Mouse (Mus musculus): ENCODE results near the gene Cacng1. TPM values are rescaled to one million over a fixed set of nuclear protein-coding genes. Genes with fewer than 3 reads are reported as not detected.

Gene Cacng1
- polyA plus RNA-seq, 1 experiment from 2014 or later, result 0.81 TPM

- DNase-seq (no peak), ATAC-seq (no peak)
- no peak overlapping the region for H3K4me2 ChIP-seq (ENCODE audit: low read depth, low read length)
- H3K9ac ChIP-seq (replicated peaks), result no peak overlapping the region
- WGBS (ENCODE audit: insufficient replicate concordance), result 85% methylated on average over 5 of the region's 5 CpGs
- no peaks in the 10 kb centered on the region for H3K36me3 ChIP-seq (replicated peaks; ENCODE audit: insufficient read depth, low read length)
- H3K4me1 ChIP-seq (ENCODE audit: insufficient read depth), result no peaks in the 10 kb centered on the region
- H3K9me3 ChIP-seq (ENCODE audit: low read length), result no peaks in the 10 kb centered on the region
- TF ChIP-seq CTCF (IDR thresholded peaks at IDR 0.05; ENCODE audit: low read depth), result no peak
- TF ChIP-seq EP300 (IDR thresholded peaks at IDR 0.05; ENCODE audit: low read depth), result no peak
- H3K4me3 ChIP-seq (ENCODE audit: low read depth, low read length), result no peak overlapping the region
- no peak overlapping the region for H3K27ac ChIP-seq (ENCODE audit: low read depth)
- no peaks in the 10 kb centered on the region for H3K27me3 ChIP-seq (ENCODE audit: insufficient read depth, low read length)
Observed at GRCm38 (mm10) chr11:107748243-107749035, 32.1 kb upstream of the Cacng1 start.

DNA sequence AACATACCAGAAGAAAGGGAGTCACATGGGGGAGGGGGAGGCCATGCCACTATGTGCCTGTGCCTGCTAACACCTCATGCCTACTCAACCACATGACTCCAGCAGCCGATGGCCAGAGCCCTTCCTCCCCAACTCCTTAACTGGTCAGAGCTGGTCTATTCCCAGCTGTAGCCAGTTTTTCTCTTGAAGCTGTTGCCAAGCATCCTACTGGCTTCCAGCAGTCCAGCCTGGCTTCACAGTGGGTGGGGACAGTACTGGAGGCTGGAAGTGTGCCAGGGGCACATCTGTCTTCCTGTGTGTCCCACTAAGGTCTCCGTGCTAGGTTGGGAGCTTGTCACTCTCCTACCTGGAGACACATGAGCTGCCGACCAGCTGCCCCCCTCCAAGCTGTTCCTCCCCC, 26.8 kb upstream of the Cacng1 start:
- WGBS (ENCODE audit: insufficient replicate concordance), result 77% methylated on average over 3 of the region's 3 CpGs
- H3K9ac ChIP-seq (replicated peaks), result no peak overlapping the region
- no peaks in the 10 kb centered on the region for H3K4me1 ChIP-seq (ENCODE audit: insufficient read depth)
- H3K9me3 ChIP-seq (ENCODE audit: low read length), result no peaks in the 10 kb centered on the region
- H3K4me2 ChIP-seq (ENCODE audit: low read depth, low read length), result no peak overlapping the region
- ATAC-seq (no peak), DNase-seq (no peak)
- H3K27me3 ChIP-seq (ENCODE audit: insufficient read depth, low read length), result no peaks in the 10 kb centered on the region
- no peak overlapping the region for H3K4me3 ChIP-seq (ENCODE audit: low read depth, low read length)
- H3K36me3 ChIP-seq (replicated peaks; ENCODE audit: insufficient read depth, low read length), result no peaks in the 10 kb centered on the region
- TF ChIP-seq EP300 (IDR thresholded peaks at IDR 0.05; ENCODE audit: low read depth) (no peak), CTCF (IDR thresholded peaks at IDR 0.05; ENCODE audit: low read depth) (no peak)
- no peak overlapping the region for H3K27ac ChIP-seq (ENCODE audit: low read depth)

DNA sequence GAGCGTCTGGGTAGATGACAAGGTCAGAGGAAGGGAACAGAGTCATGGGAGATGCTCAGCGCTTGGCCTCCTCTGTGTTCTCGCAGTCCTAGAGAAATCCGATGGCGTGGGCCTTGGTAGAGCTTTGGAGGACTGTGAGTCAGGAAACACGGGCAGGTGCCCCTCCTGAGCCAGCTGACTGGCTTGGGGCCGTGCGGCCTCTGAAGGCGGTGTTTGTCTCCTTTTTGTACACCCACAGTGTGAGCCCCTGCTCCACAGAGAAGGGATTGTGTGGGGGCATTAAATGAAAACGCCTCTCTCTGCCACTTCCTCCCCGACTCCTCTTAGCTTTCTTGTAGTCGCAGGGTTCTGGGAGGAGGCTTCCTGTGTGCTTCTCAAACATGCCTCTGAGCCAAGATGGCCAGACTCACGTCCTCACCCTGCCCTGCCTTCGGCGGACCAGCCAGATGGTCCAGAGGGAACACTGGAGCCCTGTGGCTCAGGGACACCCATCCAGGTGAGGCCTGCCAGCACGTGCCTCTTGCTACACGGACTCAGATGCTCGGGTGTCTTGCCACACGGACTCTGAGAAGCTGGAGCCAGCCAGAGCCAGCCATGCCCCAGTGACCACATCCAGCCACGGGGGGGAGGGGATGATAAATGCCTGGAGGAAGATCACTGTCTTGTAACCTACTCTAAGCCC, 22.2 kb upstream of the Cacng1 start:
- Histone ChIP-seq H3K4me3 (ENCODE audit: low read depth, low read length) (no peak overlapping the region), H3K27ac (ENCODE audit: low read depth) (no peak overlapping the region), H3K4me1 (ENCODE audit: insufficient read depth) (no peaks in the 10 kb centered on the region), H3K9me3 (ENCODE audit: low read length) (no peaks in the 10 kb centered on the region), H3K4me2 (ENCODE audit: low read depth, low read length) (no peak overlapping the region), H3K9ac (replicated peaks) (no peak overlapping the region), H3K36me3 (replicated peaks; ENCODE audit: insufficient read depth, low read length) (no peaks in the 10 kb centered on the region), H3K27me3 (ENCODE audit: insufficient read depth, low read length) (no peaks in the 10 kb centered on the region)
- 70% methylated on average over 20 of the region's 20 CpGs for WGBS (ENCODE audit: insufficient replicate concordance)
- DNase-seq (no peak), ATAC-seq (no peak)
- TF ChIP-seq CTCF (IDR thresholded peaks at IDR 0.05; ENCODE audit: low read depth), result no peak
- no peak for TF ChIP-seq EP300 (IDR thresholded peaks at IDR 0.05; ENCODE audit: low read depth)

DNA sequence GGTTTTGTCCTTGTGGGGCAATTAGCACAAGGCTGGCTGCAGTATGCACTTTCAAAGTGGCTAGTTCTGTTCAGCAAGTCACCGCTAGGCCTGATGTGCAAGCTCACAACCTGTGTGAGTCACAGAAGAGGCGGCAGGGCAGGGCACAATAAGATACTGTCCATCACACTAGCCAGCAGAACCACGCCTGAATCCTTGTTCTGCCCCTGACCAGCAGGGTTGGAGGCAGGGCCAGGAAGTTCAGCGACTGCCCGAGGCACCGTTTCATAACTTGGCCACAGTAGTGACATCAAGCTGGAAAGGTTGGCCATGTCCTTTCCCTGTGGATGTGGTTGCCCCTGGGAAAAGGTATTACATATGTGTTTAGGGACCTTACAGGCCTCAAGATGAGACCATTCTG, 21.6 kb upstream of the Cacng1 start:
- 76% methylated on average over 6 of the region's 6 CpGs for WGBS (ENCODE audit: insufficient replicate concordance)
- Histone ChIP-seq H3K4me1 (ENCODE audit: insufficient read depth) (no peaks in the 10 kb centered on the region), H3K9ac (replicated peaks) (no peak overlapping the region), H3K9me3 (ENCODE audit: low read length) (no peaks in the 10 kb centered on the region), H3K4me2 (ENCODE audit: low read depth, low read length) (no peak overlapping the region), H3K4me3 (ENCODE audit: low read depth, low read length) (no peak overlapping the region), H3K27ac (ENCODE audit: low read depth) (no peak overlapping the region), H3K36me3 (replicated peaks; ENCODE audit: insufficient read depth, low read length) (no peaks in the 10 kb centered on the region), H3K27me3 (ENCODE audit: insufficient read depth, low read length) (no peaks in the 10 kb centered on the region)
- no peak for ATAC-seq
- no peak for TF ChIP-seq CTCF (IDR thresholded peaks at IDR 0.05; ENCODE audit: low read depth)
- no peak for TF ChIP-seq EP300 (IDR thresholded peaks at IDR 0.05; ENCODE audit: low read depth)
- DNase-seq, result no peak

DNA sequence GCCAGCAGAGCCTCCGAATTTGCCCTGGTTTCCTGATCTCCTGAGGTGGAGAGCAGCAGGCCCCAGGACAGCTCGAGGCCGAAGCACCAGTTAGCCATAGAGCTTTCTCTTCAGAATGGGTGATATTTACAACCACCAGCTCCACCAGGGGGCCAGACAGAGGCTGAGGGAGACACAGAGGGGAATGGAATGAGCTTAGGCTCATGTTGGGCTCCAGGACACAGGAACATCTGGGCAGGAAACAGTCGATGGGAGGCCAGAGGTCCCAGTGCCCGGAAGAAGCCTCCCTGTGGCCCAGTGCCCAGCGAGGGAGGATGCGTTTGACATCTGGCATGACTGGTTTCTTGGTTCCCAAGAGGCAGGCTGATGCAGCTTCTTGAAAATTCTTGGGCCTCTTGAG, 17.8 kb upstream of the Cacng1 start:
- 58% methylated on average over 7 of the region's 7 CpGs for WGBS (ENCODE audit: insufficient replicate concordance)
- Histone ChIP-seq H3K4me2 (ENCODE audit: low read depth, low read length) (no peak overlapping the region), H3K9me3 (ENCODE audit: low read length) (no peaks in the 10 kb centered on the region), H3K36me3 (replicated peaks; ENCODE audit: insufficient read depth, low read length) (no peaks in the 10 kb centered on the region), H3K9ac (replicated peaks) (no peak overlapping the region), H3K4me3 (ENCODE audit: low read depth, low read length) (no peak overlapping the region), H3K27me3 (ENCODE audit: insufficient read depth, low read length) (no peaks in the 10 kb centered on the region), H3K4me1 (ENCODE audit: insufficient read depth) (no peaks in the 10 kb centered on the region), H3K27ac (ENCODE audit: low read depth) (no peak overlapping the region)
- TF ChIP-seq CTCF (IDR thresholded peaks at IDR 0.05; ENCODE audit: low read depth) (no peak; the same call in 1 of the 2 replicates), EP300 (IDR thresholded peaks at IDR 0.05; ENCODE audit: low read depth) (no peak)
- ATAC-seq, result no peak
- DNase-seq, result no peak

DNA sequence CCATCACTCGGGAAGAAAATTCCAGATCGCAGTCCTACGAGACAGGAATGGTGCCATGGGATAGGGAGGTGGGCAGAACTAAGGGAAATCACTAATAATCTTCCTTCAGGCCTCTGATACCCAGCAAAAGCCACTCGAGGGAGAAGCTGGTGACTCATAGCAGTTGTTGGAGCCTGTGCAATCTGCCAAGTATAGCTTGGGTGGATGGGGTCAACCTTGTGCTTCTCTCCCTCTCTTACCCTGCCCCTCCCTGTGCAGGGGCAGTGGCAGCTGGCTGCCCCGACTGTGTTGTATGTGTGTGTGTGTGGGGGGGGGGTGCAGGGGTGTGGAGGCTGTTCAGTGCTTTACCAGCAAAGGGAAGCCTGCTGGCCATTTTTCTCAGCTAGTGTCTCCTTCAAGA, 15.2 kb upstream of the Cacng1 start:
- H3K9me3 ChIP-seq (ENCODE audit: low read length), result no peaks in the 10 kb centered on the region
- H3K4me1 ChIP-seq (ENCODE audit: insufficient read depth), result no peaks in the 10 kb centered on the region
- H3K27me3 ChIP-seq (ENCODE audit: insufficient read depth, low read length), result no peaks in the 10 kb centered on the region
- 61% methylated on average over 5 of the region's 5 CpGs for WGBS (ENCODE audit: insufficient replicate concordance)
- no peak for ATAC-seq
- no peak for TF ChIP-seq EP300 (IDR thresholded peaks at IDR 0.05; ENCODE audit: low read depth)
- no peak for TF ChIP-seq CTCF (IDR thresholded peaks at IDR 0.05; ENCODE audit: low read depth)
- no peak overlapping the region for H3K27ac ChIP-seq (ENCODE audit: low read depth)
- no peaks in the 10 kb centered on the region for H3K36me3 ChIP-seq (replicated peaks; ENCODE audit: insufficient read depth, low read length)
- no peak for DNase-seq
- no peak overlapping the region for H3K4me2 ChIP-seq (ENCODE audit: low read depth, low read length)
- H3K4me3 ChIP-seq (ENCODE audit: low read depth, low read length), result no peak overlapping the region
- H3K9ac ChIP-seq (replicated peaks), result no peak overlapping the region

Data from liver, postnatal 0 days (tissue).